Mouse (Mus musculus) gastrocnemius, postnatal 36 days (tissue): ENCODE results near the gene Ccnf. TPM values are rescaled to one million over a fixed set of nuclear protein-coding genes. Genes with fewer than 3 reads are reported as not detected.

Experiments used
- DNase-seq, 2 experiments: peaks; one replicate each; pipeline ENCODE4 v3.0.0; 2022
- intact Hi-C: fragments of 180-260 bp; cut with DNase I; formaldehyde crosslinking; loops from one replicate; pipeline ENCODE4 v1.15.1; 2025
- microRNA-seq, 2 experiments: library from miRNA; unstranded; fragments of <30 nt; microRNA quantifications; one replicate each; pipeline ENCODE4 v1.2.0; 2021
- total RNA-seq, 2 experiments: library from RNA; stranded (reverse); gene quantifications; 2 replicates each; pipeline ENCODE4 v1.2.3; 2021

Gene Ccnf
- total RNA-seq, 2 experiments from 2014 or later = 0.91 to 1.1 TPM

- intact Hi-C loops = no loop called here
- DNase-seq = peak; percentile 88 to 89
These were observed 45.9 kb downstream of the Ccnf start, which contains the start of gene Tbc1d24 for GRCm38 (mm10) chr17:24205284-24205888. TSS of gene Tbc1d24 (minus strand) at chr17:24205562.

- no peak for DNase-seq
- intact Hi-C loops = no loop called here
These were observed 46.4 kb downstream of the Ccnf start for GRCm38 (mm10) chr17:24204846-24205245.

GRCm38 (mm10) chr17:24203611-24204534 is 47.4 kb downstream of the Ccnf start:
- DNase-seq = no peak
- intact Hi-C loops = no loop called here

GRCm38 (mm10) chr17:24203068-24203467 is 48.2 kb downstream of the Ccnf start:
- DNase-seq = no peak
- intact Hi-C loops = no loop called here

GRCm38 (mm10) chr17:24201092-24201491 is 50.2 kb downstream of the Ccnf start:
- DNase-seq = no peak
- intact Hi-C loops = no loop called here

- intact Hi-C loops = no loop called here
- DNase-seq = no peak
These were observed 51.5 kb downstream of the Ccnf start for GRCm38 (mm10) chr17:24199741-24200140.

GRCm38 (mm10) chr17:24199252-24199651 is 52.0 kb downstream of the Ccnf start:
- intact Hi-C loops = no loop called here
- DNase-seq = no peak

GRCm38 (mm10) chr17:24197032-24197824 is 54.1 kb downstream of the Ccnf start:
- no peak for DNase-seq
- intact Hi-C loops = no loop called here

- DNase-seq = no peak
- intact Hi-C loops = no loop called here
These were observed 55.9 kb downstream of the Ccnf start for GRCm38 (mm10) chr17:24195349-24195748.

- intact Hi-C loops = no loop called here
- DNase-seq = no peak
These were observed 57.5 kb downstream of the Ccnf start for GRCm38 (mm10) chr17:24193769-24194168.

- DNase-seq = no peak
- intact Hi-C loops = no loop called here
These were observed 58.0 kb downstream of the Ccnf start for GRCm38 (mm10) chr17:24193268-24193667.

- intact Hi-C loops = no loop called here
- no peak for DNase-seq
These were observed 58.4 kb downstream of the Ccnf start for GRCm38 (mm10) chr17:24192848-24193247.

- intact Hi-C loops = no loop called here
- no peak for DNase-seq
These were observed 59.8 kb downstream of the Ccnf start for GRCm38 (mm10) chr17:24191481-24191880.

GRCm38 (mm10) chr17:24190934-24191333 is 60.4 kb downstream of the Ccnf start:
- intact Hi-C loops = no loop called here
- DNase-seq = no peak

- DNase-seq = no peak
- intact Hi-C loops = loop anchor here (5.0 kb wide), 4 partner anchors 68 to 213 kb away; partner anchors contain the start of genes Abca17 and Abca3
These were observed 77.0 kb downstream of the Ccnf start for GRCm38 (mm10) chr17:24174259-24174658.

GRCm38 (mm10) chr17:24173423-24173822 is 77.9 kb downstream of the Ccnf start:
- DNase-seq = peak in 1 of 2 experiments; percentile 52
- intact Hi-C loops = loop anchor here (5.0 kb wide), 4 partner anchors 69 to 214 kb away; partner anchors contain the start of genes Abca17 and Abca3

Small RNA genes within 50 kb of the gene (microRNA-seq; reads per million reads assigned to microRNA genes)
- gene Mir5134 (0 to 0.36 reads per million in 2 experiments), gene Mir6965 (0 reads per million in 2 experiments)

Other genes starting within 250 kb of the Ccnf start
- gene Prss27, start 213.3 kb downstream of the Ccnf start, total RNA-seq = not detected
- 1 to 10 TPM; 7.6 to 8.8 TPM for gene Kctd5, start 178.0 kb downstream of the Ccnf start, total RNA-seq
- 10 to 100 TPM; 35.5 to 39.9 TPM for gene Pdpk1, start 100.6 kb downstream of the Ccnf start, total RNA-seq
- 10 to 100 TPM in 1 of 2 experiments, 1 to 10 TPM in 1; 8.4 to 10.4 TPM for gene Amdhd2, start 87.7 kb downstream of the Ccnf start, total RNA-seq
- 100 to 1,000 TPM; 142 to 153 TPM for gene Atp6v0c, start 81.8 kb downstream of the Ccnf start, total RNA-seq
- gene Tbc1d24, start 45.9 kb downstream of the Ccnf start, total RNA-seq = 1 to 10 TPM; 2.9 to 4.4 TPM
- under 1 TPM; 0.33 to 0.35 TPM for gene Ntn3, start 42.0 kb downstream of the Ccnf start, total RNA-seq
- 1 to 10 TPM in 1 of 2 experiments, under 1 TPM in 1; 0.96 to 1.1 TPM for gene Tedc2, start 30.6 kb downstream of the Ccnf start, total RNA-seq
- not detected for gene Abca17, start 99.6 kb upstream of the Ccnf start, total RNA-seq
- 1 to 10 TPM; 6.5 to 7.4 TPM for gene Abca3, start 100.5 kb upstream of the Ccnf start, total RNA-seq
- 10 to 100 TPM; 41.7 to 48.3 TPM for gene Rnps1, start 163.1 kb upstream of the Ccnf start, total RNA-seq
- 100 to 1,000 TPM; 129 to 179 TPM for gene Eci1, start 175.2 kb upstream of the Ccnf start, total RNA-seq
- under 1 TPM; 0.49 to 0.99 TPM for gene Dnase1l2, start 191.6 kb upstream of the Ccnf start, total RNA-seq
- 10 to 100 TPM in 1 of 2 experiments, 1 to 10 TPM in 1; 9.5 to 11.7 TPM for gene E4f1, start 218.8 kb upstream of the Ccnf start, total RNA-seq
- 10 to 100 TPM; 50.7 to 54.6 TPM for gene Pgp, start 218.9 kb upstream of the Ccnf start, total RNA-seq
- gene Bricd5, start 222.4 kb upstream of the Ccnf start, total RNA-seq = under 1 TPM in 1 of 2 experiments, not detected in 1; 0.26 TPM
- gene Mlst8, start 227.6 kb upstream of the Ccnf start, total RNA-seq = 10 to 100 TPM; 11.9 to 12.1 TPM
- under 1 TPM; 0.05 TPM for gene Caskin1, start 237.1 kb upstream of the Ccnf start, total RNA-seq